In the genomic region with DNA sequence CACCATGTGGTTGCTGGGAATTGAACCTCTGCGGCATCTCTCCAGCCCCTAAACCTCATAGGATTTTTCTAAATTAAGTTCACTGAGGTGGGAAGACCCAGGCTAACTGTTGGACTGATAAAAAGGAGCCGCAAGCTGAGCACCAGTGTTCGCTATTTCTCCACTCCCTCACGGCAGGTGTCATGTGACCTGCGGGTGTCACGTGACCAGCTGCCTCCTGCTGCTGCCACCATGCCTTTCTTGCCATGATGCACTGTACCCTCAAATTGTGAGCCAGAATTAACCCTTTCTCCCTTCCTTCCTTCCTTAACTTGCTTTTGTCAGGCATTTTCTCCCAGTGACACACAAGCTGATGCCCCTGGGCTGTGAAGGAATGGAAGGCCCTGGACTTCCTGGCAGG, we compare ENCODE assay signal across 21 mouse cellular contexts.
A peak's percentile ranks its signal among the peaks of the same experiment; 100 is the strongest.
DNase-seq lines count a peak whose midpoint lies in the region; ATAC-seq lines count a peak whose summit lies in the region.
"Had no signal": no experiment of that assay in that cellular context is flagged by ENCODE, and none has a peak within 500 bp of the region (broad histone marks: within the 10 kb centered on the region; RNA-seq: fewer than 3 reads in every experiment).

No protein-coding gene starts in this region.

- H3K4me3 ChIP-seq in neural tube, embryonic 15.5 days (replicated peaks) = no peak overlapping the region
- no peak overlapping the region for H3K4me3 ChIP-seq in forebrain, embryonic 15.5 days
- H3K4me3 ChIP-seq: forebrain, embryonic 10.5 days; forebrain, embryonic 13.5 days; gastrocnemius, adult 2 months; hindbrain, embryonic 12.5 days; hindbrain, embryonic 15.5 days had no signal

- ATAC-seq in neural tube, embryonic 15.5 days (ENCODE audit: low FRiP score) = no peak
- no peak for ATAC-seq in forebrain, embryonic 15.5 days (replicated peaks)
- ATAC-seq: forebrain, embryonic 13.5 days; forebrain, postnatal 0 days had no signal

- DNase-seq in neural tube, embryonic 10.5 days (ENCODE audit: extremely low spot score, low spot score) = peak; percentile 14
- peak; percentile 23 for DNase-seq in ES-CJ7 (ENCODE audit: low read depth, low spot score)
- peak; percentile 65 for DNase-seq in ZHBTc4 (ENCODE audit: low read depth, low spot score)
- DNase-seq in left cerebral cortex, adult 11 months (ENCODE audit: low spot score) = no peak
- no peak for DNase-seq in lung, postnatal 25 days (ENCODE audit: low spot score)
- DNase-seq: adrenal gland, postnatal 10 days; adrenal gland, postnatal 36 days; cerebellum, adult 18-20 months; cerebellum, adult 9-10 months; cerebellum, postnatal 14 days; forebrain, postnatal 0 days; gastrocnemius, adult 2 months; gastrocnemius, postnatal 14 days had no signal

- no peaks in the 10 kb centered on the region for H3K27me3 ChIP-seq in neural tube, embryonic 15.5 days (replicated peaks)
- no peaks in the 10 kb centered on the region for H3K27me3 ChIP-seq in forebrain, embryonic 15.5 days
- H3K27me3 ChIP-seq: forebrain, embryonic 13.5 days; hindbrain, embryonic 12.5 days; hindbrain, embryonic 15.5 days had no signal

- no peak overlapping the region for H3K27ac ChIP-seq in neural tube, embryonic 15.5 days (replicated peaks)
- H3K27ac ChIP-seq in forebrain, embryonic 15.5 days (replicated peaks) = no peak overlapping the region
- H3K27ac ChIP-seq: forebrain, embryonic 10.5 days; forebrain, embryonic 13.5 days; gastrocnemius, adult 2 months; hindbrain, embryonic 12.5 days; hindbrain, embryonic 15.5 days had no signal

- no peaks in the 10 kb centered on the region for H3K36me3 ChIP-seq in neural tube, embryonic 15.5 days
- H3K36me3 ChIP-seq in forebrain, embryonic 15.5 days = no peaks in the 10 kb centered on the region
- H3K36me3 ChIP-seq: forebrain, embryonic 10.5 days; G1E; hindbrain, embryonic 12.5 days; hindbrain, embryonic 15.5 days had no signal

- no peaks in the 10 kb centered on the region for H3K9me3 ChIP-seq in neural tube, embryonic 15.5 days (replicated peaks)
- no peaks in the 10 kb centered on the region for H3K9me3 ChIP-seq in forebrain, embryonic 15.5 days
- H3K9me3 ChIP-seq: forebrain, embryonic 10.5 days; forebrain, embryonic 13.5 days; hindbrain, embryonic 12.5 days; hindbrain, embryonic 15.5 days had no signal

- 90% methylated on average over 6 of the region's 6 CpGs for WGBS in neural tube, embryonic 15.5 days
- WGBS in forebrain, embryonic 15.5 days = 96% methylated on average over 6 of the region's 6 CpGs

- no peak overlapping the region for H3K4me2 ChIP-seq in neural tube, embryonic 15.5 days
- no peak overlapping the region for H3K4me2 ChIP-seq in forebrain, embryonic 15.5 days (replicated peaks)
- H3K4me2 ChIP-seq: forebrain, embryonic 13.5 days; heart, embryonic 11.5 days; hindbrain, embryonic 12.5 days; hindbrain, embryonic 15.5 days had no signal

- no peaks in the 10 kb centered on the region for H3K4me1 ChIP-seq in neural tube, embryonic 15.5 days
- no peaks in the 10 kb centered on the region for H3K4me1 ChIP-seq in forebrain, embryonic 15.5 days
- H3K4me1 ChIP-seq: forebrain, embryonic 13.5 days; hindbrain, embryonic 12.5 days; hindbrain, embryonic 15.5 days had no signal

- H3K9ac ChIP-seq in neural tube, embryonic 15.5 days (replicated peaks) = no peak overlapping the region
- H3K9ac ChIP-seq in forebrain, embryonic 15.5 days (replicated peaks) = no peak overlapping the region
- H3K9ac ChIP-seq: forebrain, embryonic 13.5 days; forebrain, postnatal 0 days; hindbrain, embryonic 12.5 days; hindbrain, embryonic 15.5 days had no signal

Comparison
In these comparisons a context has a peak if more than half of its experiments do, and no peak if none do; other contexts are left out.
1. DNase-seq: peak in neural tube, embryonic 10.5 days (single experiment), ES-CJ7 (single experiment) and ZHBTc4 (single experiment); none in left cerebral cortex, adult 11 months (single experiment) and lung, postnatal 25 days (single experiment).